Mouse (Mus musculus) MEL (cell line): Measurements from ENCODE around the gene Rab23. TPM values are rescaled to one million over a fixed set of nuclear protein-coding genes. Genes with fewer than 3 reads are reported as not detected.

Source experiments
- DNase-seq: peaks from one replicate; pipeline ENCODE4 v3.0.0; 2011; ENCODE audit warnings: low read depth, low spot score
- H3K27ac ChIP-seq: 2 replicates; pipeline ENCODE4 v1.5.1; 2012; ENCODE audit warnings: low read depth, mild to moderate bottlenecking, control low read depth, low read length, moderate library complexity; ENCODE audit not compliant: control insufficient read depth
- H3K27me3 ChIP-seq, 2 experiments: fragments of 150-350 bp in 1 of 2; sonication (generic) in 1 of 2; 2 replicates each; pipeline ENCODE4 v1.6.1; 2012; ENCODE audit warnings: low read length in 2 of 2, mild to moderate bottlenecking in 2 of 2, improper control_type of control experiment in 1 of 2, moderate library complexity in 1 of 2; ENCODE audit not compliant: insufficient read depth in 2 of 2, control insufficient read depth in 1 of 2
- H3K36me3 ChIP-seq, 2 experiments: 2 replicates each; pipeline ENCODE4 v1.6.1; 2012 to 2014; ENCODE audit warnings: low read length in 2 of 2, improper control_type of control experiment in 1 of 2, inconsistent platforms in 1 of 2, mild to moderate bottlenecking in 1 of 2; ENCODE audit not compliant: insufficient read depth in 2 of 2, control insufficient read depth in 1 of 2
- H3K4me1 ChIP-seq, 2 experiments: fragments of 150-350 bp in 1 of 2; sonication (generic) in 1 of 2; 2 replicates each; pipeline ENCODE4 v1.6.1; 2012; ENCODE audit warnings: low read length in 2 of 2, improper control_type of control experiment in 1 of 2, mild to moderate bottlenecking in 1 of 2; ENCODE audit not compliant: insufficient read depth in 2 of 2, control insufficient read depth in 1 of 2
- H3K4me3 ChIP-seq, 2 experiments: fragments of 150-350 bp in 1 of 2; sonication (generic) in 1 of 2; 2 replicates each; pipeline ENCODE4 v1.5.1; 2012; ENCODE audit warnings: low read depth in 2 of 2, low read length in 2 of 2, mild to moderate bottlenecking in 2 of 2, moderate library complexity in 2 of 2, control low read depth in 1 of 2, improper control_type of control experiment in 1 of 2; ENCODE audit not compliant: control insufficient read depth in 1 of 2, insufficient read depth in 1 of 2
- H3K79me2 ChIP-seq: 2 replicates; pipeline ENCODE4 v1.6.1; 2012; ENCODE audit warnings: mild to moderate bottlenecking, low read length, moderate library complexity; ENCODE audit not compliant: control insufficient read depth, poor library complexity, insufficient read depth
- H3K9ac ChIP-seq: 2 replicates; pipeline ENCODE4 v1.6.1; 2012; ENCODE audit warnings: low read depth, mild to moderate bottlenecking, control low read depth, low read length, moderate library complexity; ENCODE audit not compliant: control insufficient read depth, poor library complexity, severe bottlenecking
- H3K9me3 ChIP-seq: fragments of 150-350 bp; sonication (generic); replicated peaks from 2 replicates; pipeline ENCODE4 v1.6.1; 2012; ENCODE audit warnings: mild to moderate bottlenecking, low read length, improper control_type of control experiment, moderate library complexity; ENCODE audit not compliant: insufficient read depth
- CHD1 ChIP-seq: IDR thresholded peaks from 2 replicates; pipeline ENCODE4 v1.6.1; 2012; ENCODE audit warnings: low read depth, mild to moderate bottlenecking, inconsistent platforms, low read length, improper control_type of control experiment
- CTCF ChIP-seq, 3 experiments: IDR thresholded peaks in 2 of 3; conservative IDR thresholded peaks in 1 of 3; 2 replicates each; pipeline ENCODE4 v1.5.1; 2011 to 2012; ENCODE audit warnings: low read length in 3 of 3, low read depth in 2 of 3, mild to moderate bottlenecking in 2 of 3, improper control_type of control experiment in 1 of 3, inconsistent platforms in 1 of 3, mixed read lengths in 1 of 3, moderate library complexity in 1 of 3; ENCODE audit not compliant: control insufficient read depth in 1 of 3, insufficient read depth in 1 of 3, poor library complexity in 1 of 3, severe bottlenecking in 1 of 3
- ELF1 ChIP-seq: IDR thresholded peaks from 2 replicates; pipeline ENCODE4 v1.6.1; 2014; ENCODE audit warnings: low read depth, mild to moderate bottlenecking, inconsistent platforms, low read length, improper control_type of control experiment, moderate library complexity
- EP300 ChIP-seq, 2 experiments: IDR thresholded peaks; 2 replicates each; pipeline ENCODE4 v1.6.1; 2011; ENCODE audit warnings: improper control_type of control experiment in 2 of 2, low read length in 2 of 2, low read depth in 1 of 2, mild to moderate bottlenecking in 1 of 2
- ETS1 ChIP-seq: IDR thresholded peaks from 2 replicates; pipeline ENCODE4 v1.6.1; 2012; ENCODE audit warnings: low read depth, mild to moderate bottlenecking, inconsistent platforms, low read length, improper control_type of control experiment, moderate library complexity
- GABPA ChIP-seq: IDR thresholded peaks from 2 replicates; pipeline ENCODE4 v1.6.1; 2012; ENCODE audit warnings: low read depth, mild to moderate bottlenecking, inconsistent platforms, low read length, improper control_type of control experiment, moderate library complexity
- HCFC1 ChIP-seq: IDR thresholded peaks from 2 replicates; pipeline ENCODE4 v1.6.1; 2012; ENCODE audit warnings: low read depth, mild to moderate bottlenecking, inconsistent platforms, low read length, improper control_type of control experiment, moderate library complexity
- KAT2A ChIP-seq: conservative IDR thresholded peaks from 2 replicates; pipeline ENCODE4 v1.6.1; 2012; ENCODE audit warnings: low read depth, low read length, improper control_type of control experiment, inconsistent platforms
- MAFK ChIP-seq: IDR thresholded peaks from 2 replicates; pipeline ENCODE4 v1.6.1; 2011; ENCODE audit warnings: low read depth, mild to moderate bottlenecking, low read length, improper control_type of control experiment, borderline replicate concordance
- MAX ChIP-seq: IDR thresholded peaks from 2 replicates; pipeline ENCODE4 v1.6.1; 2011; ENCODE audit warnings: low read length, improper control_type of control experiment
- MEF2A ChIP-seq: IDR thresholded peaks from 2 replicates; pipeline ENCODE4 v1.6.1; 2014; ENCODE audit warnings: low read depth, mild to moderate bottlenecking, inconsistent platforms, low read length, improper control_type of control experiment; ENCODE audit not compliant: poor library complexity, insufficient replicate concordance, severe bottlenecking; ENCODE audit errors: extremely low read depth
- MYC ChIP-seq: IDR thresholded peaks from 2 replicates; pipeline ENCODE4 v1.6.1; 2011; ENCODE audit warnings: low read depth, mild to moderate bottlenecking, low read length, improper control_type of control experiment, moderate library complexity
- NRF1 ChIP-seq: IDR thresholded peaks from 2 replicates; pipeline ENCODE4 v1.6.1; 2014; ENCODE audit warnings: low read depth, mild to moderate bottlenecking, inconsistent platforms, low read length, improper control_type of control experiment, moderate library complexity; ENCODE audit not compliant: poor library complexity, insufficient read depth, severe bottlenecking
- POLR2A ChIP-seq, 2 experiments: IDR thresholded peaks; 2 replicates each; pipeline ENCODE4 v1.6.1; 2011 to 2012; ENCODE audit warnings: low read length in 2 of 2, mild to moderate bottlenecking in 2 of 2, control low read depth in 1 of 2, improper control_type of control experiment in 1 of 2, low read depth in 1 of 2, moderate library complexity in 1 of 2; ENCODE audit not compliant: control insufficient read depth in 1 of 2, insufficient read depth in 1 of 2, poor library complexity in 1 of 2
- POLR2AphosphoS5 ChIP-seq: IDR thresholded peaks from 2 replicates; pipeline ENCODE4 v1.6.1; 2012; ENCODE audit warnings: low read depth, borderline replicate concordance, mild to moderate bottlenecking, inconsistent platforms, low read length, moderate library complexity, mixed read lengths
- RCOR1 ChIP-seq: IDR thresholded peaks from 2 replicates; pipeline ENCODE4 v1.6.1; 2012; ENCODE audit warnings: low read depth, mild to moderate bottlenecking, inconsistent platforms, low read length, improper control_type of control experiment
- SIN3A ChIP-seq: IDR thresholded peaks from 2 replicates; pipeline ENCODE4 v1.6.1; 2012; ENCODE audit warnings: low read length, improper control_type of control experiment, inconsistent platforms
- TAL1 ChIP-seq: IDR thresholded peaks from 2 replicates; pipeline ENCODE4 v1.6.1; 2012; ENCODE audit warnings: mild to moderate bottlenecking, inconsistent platforms, low read length, moderate library complexity, mixed read lengths
- TCF12 ChIP-seq: IDR thresholded peaks from 2 replicates; pipeline ENCODE4 v1.6.1; 2014; ENCODE audit warnings: low read depth, mild to moderate bottlenecking, inconsistent platforms, low read length, improper control_type of control experiment, moderate library complexity
- UBTF ChIP-seq: IDR thresholded peaks from 2 replicates; pipeline ENCODE4 v1.6.1; 2012; ENCODE audit warnings: low read depth, mild to moderate bottlenecking, inconsistent platforms, low read length, improper control_type of control experiment, moderate library complexity, borderline replicate concordance; ENCODE audit not compliant: insufficient read depth
- USF1 ChIP-seq: IDR thresholded peaks from 2 replicates; pipeline ENCODE4 v1.6.1; 2014; ENCODE audit warnings: low read depth, mild to moderate bottlenecking, inconsistent platforms, low read length, improper control_type of control experiment, moderate library complexity
- ZC3H11A ChIP-seq: IDR thresholded peaks from 2 replicates; pipeline ENCODE4 v1.6.1; 2012; ENCODE audit warnings: low read depth, mild to moderate bottlenecking, inconsistent platforms, low read length, improper control_type of control experiment
- polyA plus RNA-seq, 2 experiments: library from polyadenylated mRNA; stranded (reverse) in 1 of 2; unstranded in 1 of 2; fragments of >175 nt in 1 of 2; fragments of >200 nt in 1 of 2; gene quantifications; 2 replicates each; pipeline versions ENCODE4 v1.2.1 to v1.2.4; 2012; ENCODE audit warnings: low replicate concordance in 2 of 2, low read depth in 1 of 2; ENCODE audit not compliant: insufficient read length in 2 of 2, insufficient read depth in 1 of 2, missing spikeins in 1 of 2
- total RNA-seq: library from RNA; depleted of rRNA; stranded (reverse); fragments of 300-350 nt; gene quantifications from 2 replicates; pipeline ENCODE4 v1.2.3, GENCODE M21; 2012

Rab23 gene
- total and polyA plus RNA-seq, 3 experiments, result 3.2 to 9.9 TPM; not detected in 1

DNA sequence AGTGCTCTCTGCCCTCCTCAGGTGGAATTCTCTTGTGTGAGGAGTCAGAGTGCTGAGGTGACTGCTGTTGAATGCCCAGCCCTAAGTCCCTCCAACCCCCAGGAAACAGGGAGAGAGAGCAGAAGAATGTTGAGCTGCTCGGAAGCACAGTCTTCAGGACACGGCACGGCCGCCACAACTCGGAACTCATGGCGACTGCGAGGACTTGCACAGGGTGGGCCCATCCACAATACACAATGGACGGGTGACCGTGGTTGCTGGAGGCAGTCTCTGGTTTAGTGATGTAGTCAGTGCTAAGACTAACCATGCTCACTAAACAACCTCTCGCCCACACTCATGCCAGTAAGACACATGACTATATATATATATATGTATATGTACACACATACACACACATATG, 51.9 kb downstream of the Rab23 start:
- no peak for DNase-seq
- Histone ChIP-seq H3K4me3 (no peak overlapping the region), H3K9me3 (no peaks in the 10 kb centered on the region), H3K36me3 (peaks cover 0 to 10% of the 10 kb centered on the region in 2 experiments; a peak in 2 of 4 replicates), H3K27ac (no peak overlapping the region), H3K9ac (no peak overlapping the region), H3K4me1 (no peaks in the 10 kb centered on the region), H3K27me3 (no peaks in the 10 kb centered on the region), H3K79me2 (no peaks in the 10 kb centered on the region)
- TF ChIP-seq SIN3A (no peak), UBTF (no peak), KAT2A (no peak), POLR2AphosphoS5 (no peak), ETS1 (no peak), CHD1 (no peak), CTCF (IDR thresholded peaks at IDR 0.05 in 2 of 3, conservative IDR thresholded peaks at IDR 0.05 in 1 of 3; ENCODE audit: control insufficient read depth in 1 of 3, insufficient read depth in 1 of 3, low read depth in 2 of 3, low read length in 3 of 3, poor library complexity in 1 of 3, severe bottlenecking in 1 of 3) (no peak), TAL1 (no peak), USF1 (no peak), POLR2A (IDR thresholded peaks at IDR 0.05; ENCODE audit: control insufficient read depth in 1 of 2, insufficient read depth in 1 of 2, low read depth in 1 of 2, low read length in 2 of 2, poor library complexity in 1 of 2) (no peak), EP300 (IDR thresholded peaks at IDR 0.05; ENCODE audit: low read depth in 1 of 2, low read length in 2 of 2) (no peak), RCOR1 (no peak), TCF12 (no peak), GABPA (no peak), MAX (no peak), HCFC1 (no peak), MYC (no peak), ELF1 (no peak)

DNA sequence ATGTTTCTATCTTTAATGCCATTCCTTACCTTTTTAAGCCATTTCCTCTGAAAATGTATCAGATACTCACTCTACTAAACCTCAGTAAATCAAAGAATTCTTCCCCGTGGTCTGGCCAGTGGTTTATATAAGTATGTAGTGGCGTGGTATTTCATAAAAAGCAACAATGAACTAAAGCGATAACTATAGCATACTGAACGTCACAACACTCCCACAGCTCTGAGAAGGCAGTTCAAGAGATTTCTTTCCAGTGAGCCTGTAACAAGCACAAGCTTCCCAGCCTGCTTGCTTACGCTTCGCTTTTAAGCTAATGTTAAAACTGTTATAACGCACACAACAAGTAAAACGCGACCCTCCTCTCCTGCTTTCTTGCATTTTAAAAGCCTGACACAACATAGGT, 52.4 kb downstream of the Rab23 start:
- Histone ChIP-seq H3K79me2 (no peaks in the 10 kb centered on the region), H3K27ac (no peak overlapping the region), H3K27me3 (no peaks in the 10 kb centered on the region), H3K9me3 (no peaks in the 10 kb centered on the region), H3K4me3 (no peak overlapping the region), H3K36me3 (peaks cover 0 to 10% of the 10 kb centered on the region in 2 experiments; a peak in 2 of 4 replicates), H3K9ac (no peak overlapping the region), H3K4me1 (no peaks in the 10 kb centered on the region)
- DNase-seq, result no peak
- no peak for TF ChIP-seq MAFK
- no peak for TF ChIP-seq RCOR1
- no peak for TF ChIP-seq ZC3H11A
- TF ChIP-seq TAL1, result no peak
- no peak for TF ChIP-seq NRF1
- no peak for TF ChIP-seq MEF2A
